Mouse (Mus musculus) cortical plate, adult 2 months (tissue): ENCODE measurements around the gene Cwf19l1.

Experiments
- CTCF ChIP-seq: fragments of 200-500 bp; IDR thresholded peaks from 2 replicates; pipeline ENCODE4 v1.5.1; 2011; ENCODE audit warnings: mild to moderate bottlenecking, control low read depth, low read length; ENCODE audit not compliant: insufficient read depth; ENCODE audit errors: extremely low read depth
- POLR2A ChIP-seq: fragments of 200-500 bp; IDR thresholded peaks from 2 replicates; pipeline ENCODE4 v1.6.1; 2011; ENCODE audit warnings: mild to moderate bottlenecking, low read length, control low read depth; ENCODE audit not compliant: insufficient read depth; ENCODE audit errors: extremely low read depth

DNA sequence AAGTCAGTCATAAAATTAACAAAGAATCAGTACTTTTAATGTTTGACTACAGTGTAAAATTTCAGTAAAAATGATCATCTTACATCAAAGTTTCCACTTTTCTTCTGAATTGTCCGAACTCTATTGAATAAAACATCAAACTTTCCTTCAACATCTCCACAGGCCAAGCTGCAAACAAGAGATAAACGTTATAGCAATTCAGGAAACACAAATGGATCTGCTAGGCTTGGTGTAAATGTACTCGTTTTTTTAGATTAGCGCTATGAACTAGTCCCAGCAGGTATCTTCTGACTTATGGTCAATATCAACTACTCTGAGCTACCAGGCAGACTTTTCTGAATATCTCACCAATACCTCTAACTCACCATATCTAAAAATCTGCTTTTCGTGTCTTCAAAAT lies 2.8 kb downstream of the Cwf19l1 start:
- no peak for TF ChIP-seq POLR2A
- no peak for TF ChIP-seq CTCF
